Mouse (Mus musculus) forebrain, embryonic 14.5 days (tissue): ENCODE results near the gene Endod1. TPM values are rescaled to one million over a fixed set of nuclear protein-coding genes. Genes with fewer than 3 reads are reported as not detected.

Experiments used
- ATAC-seq: fragments of 200-750 bp; cut with Nextera tagmentation; 2 replicates; pipeline ENCODE4 v1.8.0; 2017; ENCODE audit warnings: mild to moderate bottlenecking, moderate library complexity
- DNase-seq: peaks from one replicate; pipeline ENCODE4 v3.0.0-alpha.2; 2015; ENCODE audit warnings: low spot score
- H3K27ac ChIP-seq: fragments of 300-500 bp; sonication (generic); 2 replicates; pipeline ENCODE4 v1.5.1; 2014; ENCODE audit warnings: low read depth, mild to moderate bottlenecking, control low read depth, low read length, moderate library complexity
- H3K27me3 ChIP-seq: fragments of 300-500 bp; sonication (generic); replicated peaks from 2 replicates; pipeline ENCODE4 v1.6.1; 2014; ENCODE audit warnings: low read length, control low read depth, mixed read lengths; ENCODE audit not compliant: control insufficient read depth, insufficient read depth
- H3K36me3 ChIP-seq: fragments of 300-500 bp; sonication (generic); 2 replicates; pipeline ENCODE4 v1.6.1; 2014; ENCODE audit warnings: low read length, control low read depth; ENCODE audit not compliant: control insufficient read depth, insufficient read depth
- H3K4me1 ChIP-seq: fragments of 300-500 bp; sonication (generic); 2 replicates; pipeline ENCODE4 v1.6.1; 2014; ENCODE audit warnings: antibody characterized with exemption, low read length, control low read depth; ENCODE audit not compliant: control insufficient read depth, insufficient read depth
- H3K4me2 ChIP-seq: fragments of 300-500 bp; sonication (generic); 2 replicates; pipeline ENCODE4 v1.6.1; 2014; ENCODE audit warnings: mild to moderate bottlenecking, control low read depth, low read length
- H3K4me3 ChIP-seq: fragments of 300-500 bp; sonication (generic); 2 replicates; pipeline ENCODE4 v1.5.1; 2014; ENCODE audit warnings: low read depth, low read length, control low read depth
- H3K9ac ChIP-seq: fragments of 300-500 bp; sonication (generic); 2 replicates; pipeline ENCODE4 v1.6.1; 2014; ENCODE audit warnings: mild to moderate bottlenecking, low read length, control low read depth, moderate library complexity
- H3K9me3 ChIP-seq: fragments of 300-500 bp; sonication (generic); replicated peaks from 2 replicates; pipeline ENCODE4 v1.6.1; 2016; ENCODE audit warnings: low read length, control low read depth, mixed read lengths; ENCODE audit not compliant: control insufficient read depth
- WGBS: fragments of 180-500 bp; shearing (Covaris S2); extraction: QIAGEN DNeasy Blood & Tissue Kit; methylation state at CpG from one replicate; pipeline ENCODE4 v1.1.7; 2014; 5-methylcytosine and 5-hydroxymethylcytosine counted together
- polyA plus RNA-seq: library from polyadenylated mRNA; unstranded; fragments of >200 nt; fragmentation: Nextera tagmentation; extraction: Ambion mirVana; gene quantifications from 2 replicates; pipeline ENCODE4 v1.2.1, GENCODE M21; 2014

Gene Endod1
- polyA plus RNA-seq, 1 experiment from 2014 or later = 10.0 TPM

DNA sequence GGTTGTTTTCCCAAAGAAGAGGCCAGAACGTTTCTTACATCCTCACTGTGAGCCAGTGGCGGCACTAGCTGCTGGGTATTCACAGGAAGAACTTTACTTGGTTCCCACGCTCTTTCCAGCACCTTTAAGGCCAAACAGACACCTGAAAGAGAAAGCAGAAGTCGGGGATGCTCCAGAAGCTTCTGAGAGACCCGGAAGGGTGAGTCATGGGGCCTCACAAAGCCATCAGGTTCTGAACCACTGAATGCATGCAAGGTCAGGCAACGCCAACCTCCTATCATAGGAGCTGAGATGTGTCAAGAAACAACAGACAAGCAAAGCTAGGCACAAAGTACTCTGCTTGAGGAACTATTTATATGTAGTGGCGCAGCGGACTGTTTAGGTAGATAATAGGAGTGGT is 4.4 kb upstream of the Endod1 start:
- WGBS = 88% methylated on average over 8 of the region's 8 CpGs
- DNase-seq = no peak

DNA sequence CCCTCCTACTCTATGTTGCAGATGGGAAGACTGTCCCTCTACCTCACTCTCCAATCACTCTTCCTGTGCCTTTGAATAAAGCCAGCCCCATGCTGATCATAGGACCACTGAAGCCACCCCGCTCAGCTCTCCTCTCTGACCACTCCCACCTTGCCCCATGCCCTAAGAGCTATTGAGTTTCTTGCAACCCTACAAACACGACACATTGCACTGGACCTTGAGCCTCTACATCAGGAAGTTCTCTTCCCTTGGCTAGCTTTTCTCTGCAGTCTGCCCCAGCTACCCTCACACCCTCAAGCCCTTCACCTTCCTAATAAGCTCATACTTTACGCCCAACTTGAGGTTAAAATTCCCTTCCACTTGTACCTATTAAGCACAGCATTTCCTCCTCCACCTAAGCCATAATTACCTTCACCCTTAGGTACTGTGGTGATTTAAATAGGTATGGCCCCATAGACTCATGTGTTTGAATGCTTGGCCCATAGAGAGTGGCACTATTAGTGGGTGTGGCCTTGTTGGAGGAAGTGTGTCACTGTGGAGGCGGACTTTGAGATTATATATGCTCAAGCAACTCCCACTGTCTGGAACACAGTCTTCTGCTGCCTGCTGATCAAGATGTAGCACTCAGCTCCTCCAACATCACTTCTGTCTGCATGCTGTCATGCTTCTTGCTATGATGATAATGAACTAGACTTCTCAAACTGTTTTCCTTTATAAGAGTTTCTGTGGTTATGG is 2.0 kb upstream of the Endod1 start:
- DNase-seq (no peak), ATAC-seq (no peak)
- WGBS = 89% methylated on average over 4 of the region's 4 CpGs
- H3K9ac ChIP-seq = no peak overlapping the region
- no peak overlapping the region for H3K4me2 ChIP-seq
- no peak overlapping the region for H3K4me3 ChIP-seq
- no peak overlapping the region for H3K27ac ChIP-seq
- no peaks in the 10 kb centered on the region for H3K36me3 ChIP-seq
- no peaks in the 10 kb centered on the region for H3K9me3 ChIP-seq
- H3K27me3 ChIP-seq = 0 out of 2 replicates have a peak, but pooled peaks cover 5% of the 10 kb centered on the region
- H3K4me1 ChIP-seq = no peaks in the 10 kb centered on the region

More for the DNA sequence above, 4.4 kb upstream of the Endod1 start:
- Histone ChIP-seq H3K9ac (no peak overlapping the region), H3K36me3 (no peaks in the 10 kb centered on the region), H3K9me3 (no peaks in the 10 kb centered on the region), H3K27me3 (no peaks in the 10 kb centered on the region), H3K4me1 (no peaks in the 10 kb centered on the region), H3K4me3 (no peak overlapping the region), H3K4me2 (no peak overlapping the region), H3K27ac (no peak overlapping the region)
- no peak for ATAC-seq

DNA sequence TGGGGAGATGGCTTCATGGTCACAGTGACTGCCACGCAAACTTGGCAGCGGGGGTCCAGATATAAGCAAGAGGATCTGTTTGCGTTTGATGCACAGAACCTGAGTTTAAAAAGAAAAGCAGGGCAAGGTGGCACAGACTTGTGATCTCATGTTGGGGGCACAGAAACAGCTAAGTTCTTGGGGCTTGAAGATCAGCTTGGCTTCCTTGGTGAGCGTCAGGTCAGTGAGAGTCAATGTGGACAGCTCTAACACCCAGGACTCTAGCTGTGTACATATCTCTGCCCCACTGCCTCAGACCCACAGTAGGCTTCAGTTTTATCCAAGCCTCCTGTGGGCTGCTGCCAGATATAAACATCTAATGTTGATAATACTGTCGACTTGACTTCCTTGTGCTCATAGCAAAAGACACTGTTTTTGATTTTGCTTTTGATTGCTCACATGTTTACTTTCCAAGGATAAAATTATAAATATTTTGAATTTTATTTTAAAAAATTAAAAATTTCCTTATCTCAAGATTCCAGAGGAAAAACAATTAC is 1.0 kb upstream of the Endod1 start:
- H3K36me3 ChIP-seq = no peaks in the 10 kb centered on the region
- H3K27me3 ChIP-seq = 0 out of 2 replicates have a peak, but pooled peaks cover 5% of the 10 kb centered on the region
- 75% methylated on average over 5 of the region's 5 CpGs for WGBS
- no peak overlapping the region for H3K4me2 ChIP-seq
- no peak overlapping the region for H3K4me3 ChIP-seq
- H3K9ac ChIP-seq = no peak overlapping the region
- DNase-seq (no peak), ATAC-seq (no peak)
- no peak overlapping the region for H3K27ac ChIP-seq
- no peaks in the 10 kb centered on the region for H3K4me1 ChIP-seq
- H3K9me3 ChIP-seq = no peaks in the 10 kb centered on the region

DNA sequence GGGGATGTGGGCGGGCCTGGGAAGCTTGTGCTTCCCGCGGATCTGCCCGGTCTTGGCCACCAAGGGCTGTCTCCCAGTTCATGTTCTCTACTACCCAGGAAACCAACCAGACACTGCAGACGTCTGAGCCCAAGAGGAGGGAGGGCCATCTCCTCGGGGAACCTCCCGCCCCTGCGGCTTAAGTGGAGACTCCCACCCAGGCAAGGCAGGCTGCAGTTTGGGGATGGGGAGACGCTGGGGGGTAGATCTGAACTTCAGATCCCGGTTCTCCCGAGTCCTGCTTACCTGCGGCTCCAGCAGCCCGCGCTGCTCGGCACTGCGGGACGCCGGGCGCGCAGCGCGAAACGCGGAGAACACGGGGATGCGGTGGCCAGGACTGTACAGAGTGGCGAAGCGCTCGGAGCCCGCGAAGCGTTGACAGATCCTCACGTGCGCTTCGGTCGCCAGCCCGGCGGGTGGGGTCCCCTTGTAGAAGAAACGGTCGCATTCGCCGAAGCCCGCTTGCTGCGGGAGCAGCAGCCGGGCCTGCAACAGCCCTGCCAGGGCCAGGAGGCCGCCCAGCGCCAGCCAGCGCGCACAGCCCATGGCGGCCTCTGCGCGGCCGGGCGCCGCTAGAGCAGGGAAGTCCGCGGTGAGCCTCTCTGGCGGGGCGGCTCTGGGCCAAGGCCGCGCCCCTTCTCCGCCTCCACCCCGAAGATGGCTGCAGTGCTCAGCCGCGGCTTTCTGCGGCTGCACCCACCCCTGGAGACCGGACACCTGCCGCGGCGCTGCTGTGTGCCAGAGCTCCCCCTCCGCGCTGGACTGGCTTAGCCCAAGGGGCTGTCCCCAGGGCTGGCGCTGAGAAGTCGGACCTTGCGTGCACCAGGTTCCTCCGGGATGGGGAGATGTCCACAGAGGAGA is 671 bp downstream of the Endod1 start:
- peak; percentile 75 for DNase-seq
- peak; percentile 93 for ATAC-seq
- Histone ChIP-seq H3K4me2 (peak overlapping the region; percentile 96), H3K4me3 (peak overlapping the region; percentile 69), H3K27ac (peak overlapping the region; percentile 69; the same call in 1 of the 2 replicates), H3K9ac (peak overlapping the region; percentile 77), H3K9me3 (no peaks in the 10 kb centered on the region), H3K27me3 (0 out of 2 replicates have a peak, but pooled peaks cover 5% of the 10 kb centered on the region), H3K36me3 (no peaks in the 10 kb centered on the region), H3K4me1 (no peaks in the 10 kb centered on the region)
- under 1% methylated on average over 75 of the region's 76 CpGs for WGBS

DNA sequence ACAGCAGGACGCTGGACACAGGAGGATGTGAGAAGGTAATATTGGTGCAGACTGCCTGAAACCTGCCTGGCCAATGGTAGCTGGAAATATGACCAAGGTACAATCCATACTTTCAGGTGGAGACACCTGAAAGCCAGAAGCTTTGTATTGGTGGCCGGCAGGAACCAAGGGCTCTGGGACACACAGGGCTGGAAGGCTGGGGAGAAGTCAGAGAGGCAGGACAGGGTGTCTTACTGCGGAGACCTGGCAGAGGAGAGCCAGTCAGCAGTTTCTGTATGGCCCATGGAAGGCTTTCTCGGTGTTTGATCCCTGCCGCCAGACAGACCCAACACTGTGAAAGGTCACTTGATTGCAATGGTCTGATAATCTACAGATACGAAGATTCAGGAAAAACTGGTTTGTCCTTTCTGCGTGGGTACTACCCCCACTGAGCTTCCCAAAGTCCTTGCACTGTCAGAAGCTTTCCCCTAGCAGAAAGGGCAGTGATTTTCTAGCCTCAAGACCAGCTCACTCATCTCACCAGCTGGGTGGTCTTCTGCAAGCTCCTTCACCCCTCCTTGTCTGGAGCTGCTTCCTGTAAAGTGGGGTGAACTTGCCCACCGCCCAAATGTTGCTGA is 1.4 kb downstream of the Endod1 start:
- Histone ChIP-seq H3K27ac (no peak overlapping the region), H3K36me3 (no peaks in the 10 kb centered on the region), H3K4me3 (peak overlapping the region; percentile 69), H3K27me3 (0 out of 2 replicates have a peak, but pooled peaks cover 5% of the 10 kb centered on the region), H3K9me3 (no peaks in the 10 kb centered on the region), H3K4me1 (no peaks in the 10 kb centered on the region), H3K9ac (peak overlapping the region; percentile 77), H3K4me2 (peak overlapping the region; percentile 96)
- DNase-seq = no peak
- WGBS = 30% methylated on average over 8 of the region's 8 CpGs
- no peak for ATAC-seq

DNA sequence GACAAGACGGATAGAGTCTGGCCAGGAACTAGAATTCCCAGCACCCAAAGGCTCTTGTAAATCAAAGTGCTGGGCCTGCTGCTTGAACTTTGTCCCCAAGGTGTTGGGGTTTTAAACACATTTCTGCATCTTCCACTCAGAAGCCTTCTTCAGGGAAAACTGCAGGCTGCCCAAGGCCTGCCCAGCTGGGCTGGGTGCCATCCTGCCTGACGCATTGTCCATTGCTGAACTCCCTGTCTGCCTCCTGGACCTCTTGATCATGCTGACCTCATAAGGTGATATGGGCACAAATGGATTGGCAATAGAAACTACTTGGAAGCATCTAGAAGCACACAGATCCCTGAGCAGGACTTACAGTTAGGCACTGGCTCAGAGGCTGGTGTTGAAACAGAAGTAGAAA is 3.2 kb downstream of the Endod1 start:
- Histone ChIP-seq H3K4me3 (no peak overlapping the region), H3K9ac (no peak overlapping the region), H3K36me3 (no peaks in the 10 kb centered on the region), H3K4me2 (no peak overlapping the region), H3K9me3 (no peaks in the 10 kb centered on the region), H3K27me3 (0 out of 2 replicates have a peak, but pooled peaks cover 5% of the 10 kb centered on the region), H3K27ac (no peak overlapping the region), H3K4me1 (no peaks in the 10 kb centered on the region)
- ATAC-seq (no peak), DNase-seq (no peak)
- 96% methylated on average over 2 of the region's 2 CpGs for WGBS

DNA sequence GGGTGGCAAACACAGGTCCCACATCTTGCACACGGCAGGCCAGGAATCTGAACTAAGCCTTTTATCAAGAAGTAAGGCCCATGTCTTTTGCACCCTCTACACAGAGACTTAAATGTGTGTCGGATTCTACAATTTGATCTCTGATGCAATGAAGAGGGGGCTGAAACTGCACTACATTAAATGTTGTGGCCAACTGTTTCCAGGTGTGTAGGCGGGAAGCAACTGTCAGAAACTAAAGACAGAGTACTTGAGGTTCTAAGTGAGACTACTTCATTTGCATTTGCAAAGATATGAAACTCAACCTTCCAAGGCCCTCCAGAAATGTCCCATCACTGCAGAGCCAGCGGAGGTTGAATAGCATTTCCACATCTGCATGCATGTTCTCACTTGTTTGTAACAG is 5.2 kb downstream of the Endod1 start:
- DNase-seq (no peak), ATAC-seq (no peak)
- no peak overlapping the region for H3K9ac ChIP-seq
- no peaks in the 10 kb centered on the region for H3K9me3 ChIP-seq
- H3K27ac ChIP-seq = no peak overlapping the region
- H3K4me2 ChIP-seq = no peak overlapping the region
- H3K27me3 ChIP-seq = 0 out of 2 replicates have a peak, but pooled peaks cover 5% of the 10 kb centered on the region
- no peak overlapping the region for H3K4me3 ChIP-seq
- no peaks in the 10 kb centered on the region for H3K36me3 ChIP-seq
- WGBS = 86% methylated on average over 4 of the region's 4 CpGs
- H3K4me1 ChIP-seq = no peaks in the 10 kb centered on the region

DNA sequence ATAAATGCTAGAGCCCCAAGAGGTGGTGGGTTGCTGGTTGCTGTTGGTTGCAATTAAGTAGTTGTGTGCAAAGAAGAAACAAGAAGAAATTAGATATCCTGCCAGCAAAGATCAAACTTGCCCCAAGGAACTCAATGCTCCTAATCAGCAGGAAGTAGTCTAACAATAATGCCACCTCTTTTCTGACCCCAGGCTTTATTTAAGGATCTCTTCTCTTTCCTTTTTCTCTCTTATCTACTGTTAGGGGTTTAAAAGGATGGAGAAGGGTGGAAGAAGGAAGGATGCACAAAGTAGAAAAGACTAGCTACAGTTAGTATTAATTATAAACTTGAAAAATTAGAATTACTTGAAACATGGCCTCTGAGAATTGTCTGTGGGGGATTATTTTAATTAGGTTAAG is 8.9 kb downstream of the Endod1 start:
- H3K27ac ChIP-seq = no peak overlapping the region
- H3K4me2 ChIP-seq = no peak overlapping the region
- no peak overlapping the region for H3K4me3 ChIP-seq
- no peak overlapping the region for H3K9ac ChIP-seq
- ATAC-seq = no peak
- no peaks in the 10 kb centered on the region for H3K27me3 ChIP-seq
- no peaks in the 10 kb centered on the region for H3K36me3 ChIP-seq
- H3K4me1 ChIP-seq = no peaks in the 10 kb centered on the region
- no peak for DNase-seq
- no peaks in the 10 kb centered on the region for H3K9me3 ChIP-seq
